Mouse (Mus musculus) lung, embryonic 14.5 days (tissue): ENCODE data around the gene Oas1a. TPM values are rescaled to one million over a fixed set of nuclear protein-coding genes. Genes with fewer than 3 reads are reported as not detected.
"Not testable (repeated sequence)": the region's sequence is repeated elsewhere in the genome, so short reads cannot be mapped to it uniquely, and the experiment has no call there.

Experiments used
- ATAC-seq: fragments of 200-750 bp; cut with Nextera tagmentation; 2 replicates; pipeline ENCODE4 v1.8.0; 2017; ENCODE audit warnings: mild to moderate bottlenecking, moderate TSS enrichment, moderate library complexity; ENCODE audit not compliant: insufficient read depth
- DNase-seq: peaks from one replicate; pipeline ENCODE4 v3.0.0-alpha.2; 2015
- H3K27ac ChIP-seq: fragments of 300-500 bp; sonication (generic); 2 replicates; pipeline ENCODE4 v1.5.1; 2014; ENCODE audit warnings: low read depth, mild to moderate bottlenecking, moderate library complexity
- H3K27me3 ChIP-seq: fragments of 300-500 bp; sonication (generic); 2 replicates; pipeline ENCODE4 v1.6.1; 2014; ENCODE audit warnings: low read length, control low read depth; ENCODE audit not compliant: insufficient read depth
- H3K36me3 ChIP-seq: fragments of 300-500 bp; sonication (generic); 2 replicates; pipeline ENCODE4 v1.6.1; 2014; ENCODE audit warnings: control low read depth; ENCODE audit not compliant: insufficient read depth
- H3K4me1 ChIP-seq: fragments of 300-500 bp; sonication (generic); 2 replicates; pipeline ENCODE4 v1.6.1; 2014; ENCODE audit warnings: antibody characterized with exemption, control low read depth; ENCODE audit not compliant: insufficient read depth
- H3K4me2 ChIP-seq: fragments of 300-500 bp; sonication (generic); 2 replicates; pipeline ENCODE4 v1.6.1; 2014; ENCODE audit warnings: mild to moderate bottlenecking
- H3K4me3 ChIP-seq: fragments of 300-500 bp; sonication (generic); 2 replicates; pipeline ENCODE4 v1.5.1; 2014; ENCODE audit warnings: low read depth, low read length
- H3K9ac ChIP-seq: fragments of 300-500 bp; sonication (generic); 2 replicates; pipeline ENCODE4 v1.6.1; 2014
- H3K9me3 ChIP-seq: fragments of 300-500 bp; sonication (generic); 2 replicates; pipeline ENCODE4 v1.6.1; 2016; ENCODE audit warnings: low read depth, low read length, control low read depth
- CTCF ChIP-seq: IDR thresholded peaks from 2 replicates; pipeline ENCODE4 v1.5.1; 2016; ENCODE audit warnings: antibody characterized with exemption, low read depth
- WGBS: fragments of 180-500 bp; shearing (Covaris S2); extraction: QIAGEN DNeasy Blood & Tissue Kit; methylation state at CpG from one replicate; pipeline ENCODE4 v1.1.7; 2014; 5-methylcytosine and 5-hydroxymethylcytosine counted together
- polyA plus RNA-seq: library from polyadenylated mRNA; unstranded; fragments of >200 nt; fragmentation: Nextera tagmentation; extraction: Ambion mirVana; gene quantifications from 2 replicates; pipeline ENCODE4 v1.2.1, GENCODE M21; 2014

Gene Oas1a
- polyA plus RNA-seq, 1 experiment from 2014 or later = 1.4 TPM

- Histone ChIP-seq H3K4me1 (no peaks in the 10 kb centered on the region), H3K9ac (no peak overlapping the region), H3K36me3 (no peaks in the 10 kb centered on the region), H3K4me2 (no peak overlapping the region), H3K9me3 (no peaks in the 10 kb centered on the region), H3K27ac (no peak overlapping the region), H3K4me3 (no peak overlapping the region), H3K27me3 (no peaks in the 10 kb centered on the region)
- TF ChIP-seq CTCF = no peak
- DNase-seq (no peak), ATAC-seq (no peak)
- WGBS = 45% methylated on average over 2 of the region's 2 CpGs
Measured at GRCm38 (mm10) chr5:120892243-120892660, 15.1 kb downstream of the Oas1a start.

DNA sequence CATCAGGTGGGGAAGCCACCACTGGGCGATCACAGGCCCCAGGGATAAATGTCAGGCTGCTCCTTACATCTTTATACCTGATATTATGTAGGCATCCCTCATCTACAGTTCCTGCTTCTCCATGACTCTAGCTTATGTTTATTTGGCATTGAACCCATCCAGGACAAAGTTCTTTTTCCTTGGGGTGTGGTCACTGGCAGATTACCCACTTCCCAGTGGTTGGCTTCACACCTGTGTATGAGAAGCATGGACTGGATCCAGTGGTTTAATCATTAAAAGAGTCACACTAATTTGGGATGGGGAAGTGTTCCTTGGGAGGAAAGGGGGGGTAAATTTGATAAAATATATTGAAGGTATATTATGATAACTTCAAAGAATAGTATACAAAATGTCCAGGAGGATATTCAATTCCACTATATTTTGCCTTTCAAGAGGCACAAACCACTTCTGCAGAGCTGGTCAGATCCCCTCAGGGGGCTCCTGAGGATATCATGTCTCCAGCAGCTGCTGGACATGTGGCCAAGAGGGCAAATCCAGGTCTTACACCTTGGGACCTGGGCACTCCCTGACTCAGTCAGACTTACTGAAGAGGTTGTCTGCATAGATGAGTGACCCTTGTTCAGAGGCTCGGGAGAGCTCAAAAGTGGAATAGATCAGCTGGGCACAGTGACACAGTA, 15.6 kb downstream of the Oas1a start:
- DNase-seq, H3K4me2 ChIP-seq, H3K4me3 ChIP-seq, H3K9me3 ChIP-seq, H3K27ac ChIP-seq, H3K9ac ChIP-seq, H3K4me1 ChIP-seq, H3K36me3 ChIP-seq, ATAC-seq, H3K27me3 ChIP-seq: not testable (repeated sequence)
- 71% methylated on average over 2 of the region's 2 CpGs for WGBS

GRCm38 (mm10) chr5:120890991-120891390, 16.3 kb downstream of the Oas1a start:
- Histone ChIP-seq H3K27ac (no peak overlapping the region), H3K4me2 (no peak overlapping the region), H3K9ac (no peak overlapping the region), H3K9me3 (no peaks in the 10 kb centered on the region), H3K36me3 (no peaks in the 10 kb centered on the region), H3K4me3 (no peak overlapping the region), H3K4me1 (no peaks in the 10 kb centered on the region), H3K27me3 (no peaks in the 10 kb centered on the region)
- no peak for ATAC-seq
- no peak for DNase-seq
- WGBS = 44% methylated on average over 3 of the region's 3 CpGs
- no peak for TF ChIP-seq CTCF

DNA sequence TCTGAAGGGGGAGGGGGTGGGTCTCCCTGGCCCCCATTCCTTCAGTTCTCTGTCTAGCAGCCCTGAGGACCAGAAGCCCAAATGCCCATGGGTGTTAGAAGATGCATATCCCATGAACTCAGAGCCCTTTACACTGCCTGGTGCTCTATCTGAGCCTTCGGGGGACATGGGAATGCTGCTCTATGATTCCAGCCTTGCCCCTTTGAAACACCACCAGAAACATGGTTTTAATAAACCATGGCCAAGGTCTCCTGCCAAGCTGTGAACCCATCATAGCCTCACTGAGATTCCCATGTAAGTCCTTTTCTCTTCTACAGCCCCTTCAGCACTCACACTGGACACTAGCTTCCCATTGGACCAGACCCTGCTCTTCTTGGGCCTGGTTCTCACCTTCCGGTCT, 17.3 kb downstream of the Oas1a start:
- no peaks in the 10 kb centered on the region for H3K9me3 ChIP-seq
- H3K4me3 ChIP-seq = no peak overlapping the region
- no peak for TF ChIP-seq CTCF
- no peaks in the 10 kb centered on the region for H3K27me3 ChIP-seq
- no peaks in the 10 kb centered on the region for H3K36me3 ChIP-seq
- DNase-seq = no peak
- no peak for ATAC-seq
- H3K27ac ChIP-seq = no peak overlapping the region
- H3K9ac ChIP-seq = no peak overlapping the region
- no peaks in the 10 kb centered on the region for H3K4me1 ChIP-seq
- WGBS = 63% methylated on average over 2 of the region's 2 CpGs
- no peak overlapping the region for H3K4me2 ChIP-seq

GRCm38 (mm10) chr5:120888294-120888815, 19.0 kb downstream of the Oas1a start:
- DNase-seq, H3K4me2 ChIP-seq, H3K4me3 ChIP-seq, H3K4me1 ChIP-seq, H3K27ac ChIP-seq, H3K9ac ChIP-seq, H3K9me3 ChIP-seq, ATAC-seq, H3K27me3 ChIP-seq, H3K36me3 ChIP-seq: not testable (repeated sequence)
- WGBS = 41% methylated on average over 4 of the region's 4 CpGs

DNA sequence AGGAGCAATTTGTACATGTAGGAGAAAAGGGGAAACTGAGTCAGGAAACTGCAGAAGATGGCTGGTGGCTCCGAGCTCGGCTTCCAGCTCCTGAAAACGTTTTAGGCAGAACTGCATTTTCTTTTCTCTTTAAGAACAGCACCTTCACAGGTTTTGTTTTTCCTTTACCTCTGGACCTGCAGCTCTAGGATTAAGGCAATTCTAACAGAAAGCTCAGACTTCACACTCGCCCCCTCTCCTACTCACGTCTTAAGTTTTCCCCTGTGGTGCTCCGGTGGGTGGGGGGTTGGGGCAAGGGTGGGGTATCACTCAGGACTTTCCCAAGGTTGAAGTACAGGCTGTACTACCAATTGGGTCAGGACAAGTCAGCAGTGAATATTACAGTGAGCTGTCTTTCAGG, 19.5 kb downstream of the Oas1a start:
- Histone ChIP-seq H3K27ac (no peak overlapping the region), H3K4me3 (no peak overlapping the region), H3K4me2 (no peak overlapping the region), H3K36me3 (no peaks in the 10 kb centered on the region), H3K27me3 (no peaks in the 10 kb centered on the region), H3K4me1 (no peaks in the 10 kb centered on the region), H3K9ac (no peak overlapping the region), H3K9me3 (no peaks in the 10 kb centered on the region)
- no peak for DNase-seq
- no peak for TF ChIP-seq CTCF
- ATAC-seq = no peak
- WGBS = 39% methylated on average over 6 of the region's 6 CpGs

GRCm38 (mm10) chr5:120887413-120887812, 19.9 kb downstream of the Oas1a start, which contains the start of gene Oas1g:
Gene Oas1g, minus strand, starts transcription at chr5:120887613.
- WGBS = 3% methylated on average over 5 of the region's 9 CpGs
- not testable (repeated sequence) for H3K4me1 ChIP-seq, H3K27ac ChIP-seq, H3K36me3 ChIP-seq, H3K9me3 ChIP-seq, DNase-seq, H3K27me3 ChIP-seq, ATAC-seq, H3K4me2 ChIP-seq, H3K4me3 ChIP-seq, H3K9ac ChIP-seq

GRCm38 (mm10) chr5:120881681-120882080, 25.6 kb downstream of the Oas1a start:
- H3K9me3 ChIP-seq, ATAC-seq, DNase-seq, H3K4me3 ChIP-seq, H3K27ac ChIP-seq, H3K4me2 ChIP-seq, H3K27me3 ChIP-seq, H3K9ac ChIP-seq, H3K4me1 ChIP-seq, H3K36me3 ChIP-seq: not testable (repeated sequence)
- WGBS = 92% methylated on average over 6 of the region's 6 CpGs

DNA sequence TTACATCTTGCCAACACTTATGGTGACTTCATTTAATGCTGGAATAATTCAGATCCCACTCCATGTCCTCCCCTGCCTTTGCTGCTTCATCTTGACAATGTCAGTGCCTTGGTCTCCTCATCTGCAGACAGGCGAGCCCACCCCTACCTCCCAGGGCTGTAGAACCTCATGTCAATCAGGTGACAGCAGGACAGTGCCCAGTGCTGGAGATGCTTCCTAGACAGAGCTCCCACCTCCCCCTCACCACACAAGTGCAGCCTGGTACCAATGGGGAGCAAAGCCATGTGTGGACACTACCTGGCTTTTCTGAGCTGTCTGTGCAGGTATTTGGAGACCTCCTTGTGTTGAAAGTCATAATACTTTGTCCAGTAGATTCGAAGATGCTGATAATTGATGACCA, 28.5 kb downstream of the Oas1a start:
- not testable (repeated sequence) for H3K4me3 ChIP-seq, H3K27ac ChIP-seq, H3K9me3 ChIP-seq, ATAC-seq, H3K9ac ChIP-seq, H3K4me1 ChIP-seq, H3K4me2 ChIP-seq, DNase-seq, H3K36me3 ChIP-seq, H3K27me3 ChIP-seq
- 45% methylated on average over 2 of the region's 2 CpGs for WGBS

- WGBS = 78% methylated on average over 2 of the region's 2 CpGs
- not testable (repeated sequence) for H3K4me1 ChIP-seq, H3K4me3 ChIP-seq, H3K27ac ChIP-seq, ATAC-seq, H3K27me3 ChIP-seq, H3K9me3 ChIP-seq, H3K9ac ChIP-seq, H3K4me2 ChIP-seq, DNase-seq, H3K36me3 ChIP-seq
Measured at GRCm38 (mm10) chr5:120877407-120877806, 29.9 kb downstream of the Oas1a start.
